Mouse (Mus musculus): Measurements from ENCODE around the gene Olfr1191-ps1.
"Not testable (repeated sequence)": the region's sequence is repeated elsewhere in the genome, so short reads cannot be mapped to it uniquely, and the experiment has no call there.

Olfr1191-ps1 gene

DNA sequence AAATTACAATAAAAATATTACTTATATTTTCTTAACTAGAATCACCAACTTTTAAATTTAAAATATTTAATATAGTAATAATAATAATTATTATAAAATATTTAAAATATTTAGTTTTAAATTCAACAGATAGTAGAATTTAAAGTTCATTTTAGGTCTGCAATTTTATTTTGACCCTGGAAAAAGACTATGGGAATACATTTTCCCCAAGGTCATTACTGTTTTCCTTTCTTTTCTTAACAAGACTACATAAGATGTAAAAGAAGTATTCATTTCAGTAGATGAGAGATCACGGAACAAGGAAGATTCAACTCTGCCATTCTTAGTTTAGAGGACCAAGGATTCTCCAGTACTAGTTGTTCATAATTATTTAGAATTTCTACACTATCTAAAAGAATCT is at the start of gene Olfr1191-ps1:
Gene Olfr1191-ps1, plus strand, starts transcription at position 301 of the 400 bp plus-strand sequence.
- DNase-seq (ENCODE audit: low read depth), result not testable (repeated sequence)

DNA sequence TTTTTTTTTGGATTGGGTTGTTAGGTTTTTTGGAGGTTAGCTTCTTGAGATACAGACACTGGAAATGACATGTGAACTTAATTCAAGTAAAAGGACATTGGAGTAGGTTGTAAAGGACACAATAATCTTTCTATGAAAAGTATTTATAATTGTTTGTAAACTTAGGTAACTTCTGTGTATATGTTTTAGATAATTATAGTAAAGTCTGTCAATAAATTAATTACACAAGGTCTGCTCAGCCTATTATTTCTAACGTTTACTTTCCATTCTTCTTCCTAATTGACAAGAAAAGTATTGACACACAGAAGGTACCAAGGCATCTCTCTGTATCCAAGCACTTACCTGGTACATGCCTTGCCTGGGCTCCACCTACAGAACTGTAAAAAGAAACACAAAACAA is 7.9 kb downstream of the Olfr1191-ps1 start, which contains the start of gene Olfr1192-ps1:
Gene Olfr1192-ps1, plus strand, starts transcription at position 301 of the 400 bp plus-strand sequence.
- no peak for DNase-seq (ENCODE audit: low read depth)

DNA sequence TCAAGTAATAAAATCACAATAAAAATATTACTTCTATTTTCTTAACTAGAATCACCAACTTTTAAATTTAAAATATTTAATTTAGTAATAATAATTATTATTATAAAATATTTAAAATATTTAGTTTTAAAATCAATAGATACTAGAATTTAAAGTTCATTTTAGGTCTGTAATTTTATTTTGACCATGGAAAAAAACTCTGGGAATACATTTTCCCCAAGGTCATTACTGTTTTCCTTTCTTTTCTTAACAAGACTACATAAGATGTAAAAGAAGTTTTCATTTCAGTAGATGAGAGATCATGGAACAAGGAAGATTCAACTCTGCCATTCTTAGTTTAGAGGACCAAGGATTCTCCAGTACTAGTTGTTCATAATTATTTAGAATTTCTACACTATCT is 35.0 kb downstream of the Olfr1191-ps1 start, which contains the start of gene Olfr1193:
Gene Olfr1193, plus strand, starts transcription at position 301 of the 400 bp plus-strand sequence.
- DNase-seq (ENCODE audit: low read depth), result not testable (repeated sequence)

DNA sequence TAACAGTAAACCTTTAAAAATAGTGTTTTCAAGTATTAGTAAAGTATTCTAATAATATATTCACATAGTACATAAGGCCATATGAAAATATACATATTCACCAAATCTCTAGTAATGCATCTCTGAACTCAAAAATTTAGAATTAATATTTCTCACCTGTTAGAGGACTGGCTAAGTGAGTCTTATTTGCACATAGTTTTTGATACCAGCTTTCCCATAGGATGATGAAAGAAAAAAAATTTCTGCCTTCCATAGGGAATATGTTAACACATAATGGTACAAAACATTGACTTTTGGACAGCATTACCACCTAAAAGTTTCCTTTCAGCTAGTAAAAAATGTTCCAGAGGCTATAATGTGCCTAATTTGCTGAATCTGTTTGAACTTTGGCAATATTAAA is 48.7 kb downstream of the Olfr1191-ps1 start, which contains the start of gene Olfr1195:
Gene Olfr1195, minus strand, starts transcription at position 101 of the 400 bp plus-strand sequence.
- no peak for DNase-seq (ENCODE audit: low read depth)

All from 416B (cell line).